Mouse (Mus musculus): Measurements from ENCODE around the gene Olfr433.
"Not testable (repeated sequence)": the region's sequence is repeated elsewhere in the genome, so short reads cannot be mapped to it uniquely, and the experiment has no call there.

Olfr433 gene

DNA sequence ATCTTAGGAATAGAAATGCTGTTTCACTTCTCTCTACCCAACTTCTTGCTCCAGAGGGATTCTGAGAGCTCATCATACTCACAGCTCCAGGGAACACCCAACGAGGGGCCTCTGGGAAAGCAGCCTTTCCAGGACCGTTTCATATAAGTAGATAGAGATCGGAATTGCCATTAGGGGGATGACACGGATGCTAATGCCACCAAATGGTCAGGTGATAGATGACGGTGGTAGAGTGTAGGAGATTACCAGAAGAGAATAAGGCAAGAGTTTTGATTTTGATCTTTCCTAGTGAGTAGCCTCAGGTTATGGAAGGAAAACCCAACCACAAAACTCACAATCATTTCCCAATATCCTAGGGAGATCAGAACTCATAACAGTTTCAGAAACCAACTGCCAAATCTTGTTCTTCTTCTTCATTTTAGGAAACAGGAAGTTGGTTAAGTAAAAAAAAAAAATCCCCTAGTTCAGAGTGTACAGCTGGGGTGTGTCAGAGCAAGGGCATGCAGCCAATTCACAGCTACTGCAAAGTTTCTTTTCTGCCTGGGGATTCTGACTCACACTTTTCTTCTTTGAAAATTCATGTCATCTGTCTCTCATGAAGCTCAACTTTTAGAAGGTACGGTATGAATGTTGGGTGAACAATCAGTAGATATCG is at the start of gene Olfr433:
Gene Olfr433, plus strand, starts transcription at position 183 of the 655 bp plus-strand sequence.
- peak; percentile 76 for DNase-seq (ENCODE audit: low read depth, low spot score)

DNA sequence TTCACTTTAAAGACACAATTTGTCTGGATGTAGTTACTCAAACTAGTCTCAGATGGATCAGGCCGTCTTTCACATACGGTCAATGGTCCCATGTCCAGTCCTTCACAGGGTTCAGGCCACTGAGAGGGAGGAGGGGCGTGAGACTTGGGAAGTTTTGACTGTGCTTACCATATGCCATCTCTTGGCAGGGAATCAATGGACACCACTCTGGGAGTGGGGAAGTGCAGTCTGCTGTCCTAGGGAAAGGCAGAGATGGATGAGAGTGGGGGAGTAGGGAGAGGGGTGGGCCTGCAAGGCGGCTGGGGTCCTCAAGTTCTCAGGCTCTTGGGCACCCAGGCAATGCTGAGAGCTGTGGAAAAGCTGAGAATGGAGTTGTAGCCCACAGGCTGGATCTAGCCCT is 45.5 kb upstream of the Olfr433 start:
- DNase-seq (ENCODE audit: low read depth, low spot score) = no peak

DNA sequence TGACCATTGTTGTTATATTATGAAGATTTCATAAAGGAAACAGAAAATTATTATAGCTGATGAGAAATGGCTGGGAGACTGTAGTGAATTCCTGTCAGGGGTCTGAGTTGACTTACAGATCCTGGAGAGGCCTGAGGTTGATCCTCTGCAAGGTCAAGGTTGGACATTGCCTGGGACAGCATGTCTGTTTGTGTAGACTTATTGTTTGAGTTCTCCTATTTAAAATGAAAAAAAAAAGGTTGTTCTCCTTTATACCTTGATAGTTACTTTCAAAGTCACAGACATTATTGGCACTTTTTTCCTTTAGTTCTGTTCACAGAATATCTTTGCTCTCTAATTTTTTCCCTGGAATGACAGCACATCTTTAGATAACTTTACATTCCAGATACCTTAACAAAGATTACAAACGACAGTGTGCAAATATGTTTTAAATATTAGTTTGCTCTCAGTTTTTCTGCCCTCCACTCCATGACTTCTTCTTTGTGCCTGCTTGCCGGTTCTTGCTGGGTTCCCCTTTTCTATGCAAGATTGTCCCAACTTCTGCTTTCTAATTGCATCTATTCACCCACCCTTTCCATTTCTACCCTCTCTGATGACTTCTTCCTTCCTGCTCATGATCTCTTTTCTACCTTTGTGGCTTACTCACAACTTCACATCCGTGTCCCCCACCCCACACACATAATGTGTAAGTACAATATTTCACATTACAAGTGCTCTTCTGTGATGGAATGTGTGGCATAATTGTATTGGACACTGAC is 36.0 kb upstream of the Olfr433 start:
- DNase-seq (ENCODE audit: low read depth, low spot score) = not testable (repeated sequence)

DNA sequence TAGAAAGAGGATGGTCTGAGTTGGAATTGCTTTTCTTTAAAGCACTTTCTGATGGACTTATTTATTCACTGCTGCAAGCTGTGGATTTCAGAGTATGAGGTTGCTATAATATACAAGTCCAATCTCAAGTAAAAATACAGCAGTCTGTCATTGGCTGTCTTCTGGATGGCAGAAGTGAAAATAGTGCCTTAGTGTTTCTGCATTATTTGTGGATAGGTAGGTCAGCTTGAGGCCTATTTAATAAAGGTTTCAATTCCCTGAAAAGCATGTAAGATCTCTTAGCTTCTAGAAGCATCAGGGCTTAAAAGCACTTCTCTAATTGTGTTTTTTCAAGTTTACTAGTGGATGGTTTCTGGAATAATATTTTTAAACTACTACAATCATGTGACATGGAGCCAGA is 33.5 kb upstream of the Olfr433 start:
- DNase-seq (ENCODE audit: low read depth, low spot score) = not testable (repeated sequence)

DNA sequence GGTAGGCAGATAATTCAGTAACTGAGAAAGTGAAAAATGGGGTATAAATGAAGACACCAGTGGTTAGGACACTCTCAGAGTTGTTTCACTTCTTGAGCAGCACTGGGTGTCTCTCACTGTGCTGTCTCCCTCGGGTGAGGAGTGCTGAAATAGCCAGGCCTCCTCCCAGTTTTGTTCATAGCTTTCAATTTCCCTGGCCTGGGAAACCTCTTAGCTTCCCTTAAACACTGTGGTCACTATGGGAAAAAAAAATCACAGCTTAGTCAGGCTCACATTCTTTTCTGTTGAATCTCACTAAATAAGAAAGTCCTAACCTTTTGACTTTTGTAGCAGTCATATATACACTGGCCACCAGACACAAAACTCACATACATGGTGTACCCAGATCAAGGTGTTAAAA is 8.8 kb upstream of the Olfr433 start, which contains the start of gene Ifi205:
Gene Ifi205, minus strand, starts transcription at position 113 of the 400 bp plus-strand sequence.
- DNase-seq (ENCODE audit: low read depth, low spot score) = no peak

DNA sequence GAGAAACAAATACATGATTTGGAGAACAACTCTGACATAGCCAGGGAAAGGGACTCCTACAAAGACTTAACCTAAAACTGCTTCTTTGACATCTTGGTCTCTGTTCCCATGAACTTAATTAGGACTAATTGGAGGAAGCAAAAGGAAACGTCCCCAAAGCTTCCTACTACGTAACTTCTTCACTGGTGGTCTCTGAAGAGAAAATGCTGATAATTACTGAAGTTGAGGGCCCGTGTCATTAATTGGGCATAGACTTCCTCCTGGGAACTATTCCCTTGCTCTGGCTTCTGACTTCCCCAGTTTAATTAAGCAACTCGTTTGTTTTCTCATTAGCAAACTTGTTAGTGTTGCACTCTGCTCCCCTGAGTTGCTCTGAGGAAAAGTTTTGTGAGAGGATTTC is 4.7 kb upstream of the Olfr433 start:
- DNase-seq (ENCODE audit: low read depth, low spot score) = no peak

DNA sequence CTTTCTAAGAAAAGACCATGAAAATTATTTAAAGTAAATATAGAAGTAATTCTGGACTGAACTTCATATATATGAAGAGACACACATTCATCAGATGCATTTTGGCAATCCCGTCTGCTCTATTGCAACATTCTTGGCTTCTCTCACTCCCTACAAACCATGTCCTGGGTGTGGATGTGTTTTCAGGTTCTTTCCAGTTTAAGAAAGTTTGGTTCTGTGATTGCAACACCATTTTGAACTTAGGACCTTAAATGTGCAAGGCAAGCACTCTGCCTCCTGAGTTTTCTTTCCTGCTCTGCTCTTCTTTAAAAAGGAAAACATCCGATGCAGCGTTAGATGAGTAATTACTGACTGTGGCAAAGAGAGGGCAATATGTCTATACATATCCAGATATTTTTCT is 2.0 kb upstream of the Olfr433 start:
- DNase-seq (ENCODE audit: low read depth, low spot score) = no peak

DNA sequence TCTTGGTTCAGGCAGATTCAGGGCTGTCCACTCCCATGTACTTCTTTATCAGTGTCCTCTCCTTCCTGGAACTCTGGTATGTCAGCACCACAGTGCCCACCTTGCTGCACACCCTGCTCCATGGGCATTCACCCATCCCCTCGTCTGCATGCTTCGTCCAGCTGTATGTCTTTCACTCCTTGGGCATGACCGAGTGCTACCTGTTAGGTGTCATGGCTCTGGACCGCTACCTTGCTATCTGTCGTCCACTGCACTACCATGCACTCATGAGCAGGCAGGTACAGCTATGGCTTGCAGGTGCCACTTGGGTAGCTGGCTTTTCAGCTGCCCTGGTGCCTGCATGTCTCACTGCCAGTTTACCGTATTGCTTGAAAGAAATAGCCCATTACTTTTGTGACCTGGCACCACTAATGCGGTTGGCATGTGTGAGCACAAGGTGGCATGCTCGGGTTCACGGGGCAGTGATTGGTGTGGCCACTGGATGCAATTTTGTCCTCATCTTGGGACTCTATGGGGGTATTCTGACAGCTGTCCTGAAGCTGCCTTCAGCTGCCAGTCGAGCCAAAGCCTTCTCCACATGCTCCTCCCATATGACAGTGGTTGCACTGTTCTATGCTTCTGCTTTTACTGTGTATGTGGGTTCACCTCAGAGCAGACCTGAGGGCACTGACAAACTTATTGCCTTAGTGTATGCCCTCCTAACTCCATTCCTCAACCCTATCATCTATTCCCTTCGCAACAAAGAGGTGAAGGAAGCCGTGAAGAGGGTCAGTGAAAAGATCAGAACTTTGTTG is 1.8 kb downstream of the Olfr433 start:
- not testable (repeated sequence) for DNase-seq (ENCODE audit: low read depth, low spot score)

DNA sequence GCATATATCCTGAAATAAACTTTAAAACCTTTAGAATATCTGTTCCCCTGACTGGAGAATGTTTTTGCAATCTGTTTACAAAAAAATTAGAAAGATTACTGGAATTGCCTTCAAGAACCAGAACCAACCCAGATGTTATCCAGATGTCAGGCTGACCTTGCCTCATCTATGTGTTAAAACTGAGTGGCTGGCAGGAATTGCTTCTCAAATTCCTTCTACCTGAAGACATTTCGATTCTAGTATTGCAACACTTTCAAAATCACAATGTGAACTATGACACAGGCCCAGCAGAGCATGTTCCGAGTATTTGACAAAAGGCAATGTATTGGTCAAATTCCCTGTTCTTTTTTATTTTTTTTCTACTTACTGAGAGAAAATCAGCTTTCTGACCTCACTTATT is 3.9 kb downstream of the Olfr433 start:
- no peak for DNase-seq (ENCODE audit: low read depth, low spot score)

DNA sequence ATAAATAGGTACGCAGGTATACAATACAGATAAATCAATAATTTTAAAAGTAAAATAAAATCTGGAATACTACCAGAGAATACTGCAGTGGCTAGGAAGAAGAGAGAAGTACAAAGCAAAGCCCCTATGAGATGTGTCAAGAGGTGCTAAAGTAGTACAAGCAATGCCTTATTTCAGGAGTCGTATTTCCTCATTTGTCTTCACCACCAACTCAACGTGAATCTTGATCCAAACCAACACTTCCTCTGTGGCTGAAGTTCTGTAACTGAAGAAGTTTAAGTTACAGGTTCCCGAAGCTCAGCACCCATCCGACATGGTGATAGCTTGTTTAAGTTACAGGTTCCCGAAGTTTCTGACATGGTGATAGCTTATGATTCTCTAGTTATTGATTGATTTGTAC is 7.7 kb downstream of the Olfr433 start:
- not testable (repeated sequence) for DNase-seq (ENCODE audit: low read depth, low spot score)

DNA sequence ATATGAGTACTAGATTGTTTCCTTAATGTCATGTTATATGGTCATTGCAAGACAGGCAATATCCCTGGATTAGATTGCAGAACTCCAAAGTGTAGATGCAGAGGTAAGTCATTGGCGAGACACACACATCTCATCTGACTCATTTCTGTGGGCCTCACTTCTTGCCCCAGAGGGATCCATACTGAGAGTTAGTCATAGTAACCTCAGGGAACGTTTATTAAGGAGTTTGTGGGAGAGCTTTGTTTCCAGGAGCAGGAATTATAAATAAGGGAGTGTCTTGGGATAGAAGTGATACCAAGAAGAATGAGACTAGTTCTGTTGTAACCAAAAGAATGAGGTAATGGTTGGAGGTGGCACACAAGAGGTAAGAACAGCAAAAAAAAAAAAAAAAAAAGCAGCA is 8.4 kb downstream of the Olfr433 start, which contains the start of gene Olfr432:
Gene Olfr432, plus strand, starts transcription at position 313 of the 400 bp plus-strand sequence.
- no peak for DNase-seq (ENCODE audit: low read depth, low spot score)

DNA sequence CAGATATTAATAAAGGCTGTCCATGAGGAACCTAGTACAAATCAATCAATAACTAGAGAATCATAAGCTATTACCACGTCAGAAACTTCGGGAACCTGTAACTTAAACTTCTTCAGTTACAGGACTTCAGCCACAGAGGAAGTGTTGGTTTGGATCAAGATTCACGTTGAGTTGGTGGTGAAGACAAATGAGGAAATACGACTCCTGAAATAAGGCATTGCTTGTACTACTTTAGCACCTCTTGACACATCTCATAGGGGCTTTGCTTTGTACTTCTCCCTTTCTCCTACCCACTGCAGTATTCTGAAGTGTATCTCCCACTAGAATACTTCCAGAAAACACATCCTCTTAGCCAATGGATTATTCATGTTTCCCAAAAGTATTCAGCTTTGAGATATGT is 8.9 kb downstream of the Olfr433 start:
- not testable (repeated sequence) for DNase-seq (ENCODE audit: low read depth, low spot score)

DNA sequence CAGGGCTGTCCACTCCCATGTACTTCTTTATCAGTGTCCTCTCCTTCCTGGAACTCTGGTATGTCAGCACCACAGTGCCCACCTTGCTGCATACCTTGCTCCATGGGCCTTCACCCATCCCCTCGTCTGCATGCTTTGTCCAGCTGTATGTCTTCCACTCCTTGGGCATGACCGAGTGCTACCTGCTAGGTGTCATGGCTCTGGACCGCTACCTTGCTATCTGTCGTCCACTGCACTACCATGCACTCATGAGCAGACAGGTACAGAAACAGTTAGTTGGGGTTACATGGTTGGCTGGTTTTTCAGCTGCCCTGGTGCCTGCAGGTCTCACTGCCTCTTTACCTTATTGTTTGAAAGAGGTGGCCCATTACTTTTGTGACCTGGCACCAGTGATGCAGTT is 10.0 kb downstream of the Olfr433 start:
- DNase-seq (ENCODE audit: low read depth, low spot score) = no peak

DNA sequence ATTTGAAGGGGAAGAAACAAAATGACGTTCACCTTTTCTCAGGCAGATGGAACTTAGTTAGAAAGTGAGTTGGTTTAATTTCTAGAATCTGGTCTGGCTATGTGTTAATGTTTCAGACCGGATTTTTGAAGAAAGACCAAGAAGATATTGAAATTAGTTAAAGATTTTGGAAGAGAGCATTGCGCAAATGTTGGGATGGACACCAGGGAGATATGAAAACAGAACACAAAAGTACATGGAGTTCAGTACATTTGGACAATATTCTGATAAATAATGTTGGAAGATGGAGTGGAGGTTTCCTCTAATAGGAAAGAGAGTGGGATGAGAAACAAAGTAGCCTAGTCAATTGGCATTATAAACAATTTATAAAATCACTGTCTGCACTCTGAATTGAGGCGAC is 11.0 kb downstream of the Olfr433 start:
- no peak for DNase-seq (ENCODE audit: low read depth, low spot score)

DNA sequence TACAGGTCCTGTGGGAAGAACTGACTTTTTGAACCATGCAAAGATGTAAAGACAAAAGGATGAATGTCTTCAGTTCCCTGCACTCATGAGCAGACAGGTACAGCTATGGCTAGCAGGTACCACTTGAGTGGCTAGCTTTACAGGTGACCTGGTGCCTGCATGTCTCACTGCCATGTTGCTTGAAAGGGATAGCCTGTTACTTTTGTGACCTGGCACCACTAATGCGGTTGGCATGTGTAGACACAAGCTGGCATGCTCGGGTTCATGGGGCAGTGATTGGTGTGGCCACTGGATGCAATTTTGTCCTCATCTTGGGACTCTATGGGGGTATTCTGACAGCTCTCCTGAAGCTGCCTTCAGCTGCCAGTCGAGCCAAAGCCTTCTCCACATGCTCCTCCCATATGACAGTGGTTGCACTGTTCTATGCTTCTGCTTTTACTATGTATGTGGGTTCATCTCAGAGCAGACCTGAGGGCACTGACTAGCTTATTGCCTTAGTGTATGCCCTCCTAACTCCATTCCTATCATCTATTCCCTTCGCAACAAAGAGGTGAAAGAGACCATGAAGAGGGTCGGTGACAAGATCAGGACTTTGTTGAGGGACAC is 11.5 kb downstream of the Olfr433 start:
- no peak for DNase-seq (ENCODE audit: low read depth, low spot score)

DNA sequence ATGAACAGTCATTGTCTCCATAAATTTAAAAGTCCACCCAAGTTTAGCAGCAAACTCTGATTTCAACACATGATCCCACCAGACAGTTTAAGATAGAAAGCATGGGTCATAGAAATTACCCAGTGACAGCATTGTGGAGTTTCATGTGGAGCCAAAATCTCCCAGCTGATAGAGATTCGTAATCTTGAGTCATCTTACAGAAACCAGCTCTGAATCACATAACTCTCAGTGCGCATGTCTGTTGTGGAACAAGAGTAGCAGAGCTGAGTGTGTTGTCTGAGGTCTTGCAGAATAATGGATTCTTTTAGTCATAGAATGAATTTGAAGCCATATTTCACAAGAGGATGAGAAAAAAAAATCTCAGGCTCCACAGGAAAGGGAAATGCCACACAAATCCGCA is 12.5 kb downstream of the Olfr433 start:
- no peak for DNase-seq (ENCODE audit: low read depth, low spot score)

DNA sequence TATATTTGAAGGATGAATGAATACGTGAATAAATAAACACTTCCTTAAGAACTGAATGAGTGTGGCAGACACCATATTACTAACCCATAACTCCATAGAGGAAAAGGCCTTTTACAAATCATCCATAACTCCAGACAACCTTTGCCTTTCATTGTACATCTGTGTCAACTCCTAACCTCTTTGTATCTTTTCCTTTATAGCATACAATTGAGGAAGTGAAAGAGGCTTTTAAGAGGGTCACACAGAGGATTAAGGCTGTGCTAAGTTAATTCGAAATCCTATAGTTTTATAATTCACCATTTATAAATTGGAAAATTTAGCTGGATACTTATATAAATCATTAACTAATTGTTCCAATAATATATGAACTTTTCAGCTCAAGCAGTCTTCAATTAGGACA is 14.7 kb downstream of the Olfr433 start:
- no peak for DNase-seq (ENCODE audit: low read depth, low spot score)

DNA sequence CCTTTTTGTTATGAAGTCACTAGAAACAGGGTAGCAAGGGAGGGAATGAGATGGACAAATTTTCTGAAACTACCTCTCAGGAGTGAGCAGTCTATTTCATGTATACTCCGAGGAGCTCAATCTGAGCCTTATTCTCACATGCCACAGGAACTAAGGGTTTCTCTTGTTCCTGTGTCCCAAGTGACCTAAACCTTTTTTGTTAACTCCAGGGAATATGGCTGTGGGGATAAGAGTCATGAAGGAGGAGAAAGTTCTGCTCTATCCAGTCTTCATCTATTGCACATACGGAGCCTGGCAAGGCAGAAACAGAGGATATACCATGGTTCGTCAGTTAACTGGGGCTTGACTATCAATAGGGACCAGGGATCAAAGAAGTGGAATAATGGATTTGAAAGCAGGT is 25.8 kb downstream of the Olfr433 start, which contains the start of gene Olfr430:
Gene Olfr430, plus strand, starts transcription at position 301 of the 400 bp plus-strand sequence.
- DNase-seq (ENCODE audit: low read depth, low spot score) = no peak

DNA sequence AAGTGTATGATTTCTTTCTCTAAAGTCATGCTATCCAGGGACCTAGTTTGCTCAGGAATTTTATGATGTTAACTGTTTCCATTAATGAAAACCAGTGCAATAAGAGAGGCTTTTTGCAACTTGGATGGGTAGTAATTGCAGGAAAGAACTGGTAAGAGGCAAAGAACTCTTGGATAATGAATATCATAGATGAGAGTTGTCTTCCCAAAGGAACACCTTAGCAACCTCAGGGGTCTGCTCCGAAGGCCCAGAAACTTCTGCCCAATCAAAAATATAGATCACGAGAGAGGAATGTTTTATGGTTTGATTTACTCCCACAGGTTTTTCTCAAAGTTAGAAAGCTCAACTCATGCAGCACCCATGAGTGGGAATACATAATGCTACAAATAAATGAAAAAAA is 43.5 kb downstream of the Olfr433 start, which contains the start of gene Olfr429:
Gene Olfr429, plus strand, starts transcription at position 301 of the 400 bp plus-strand sequence.
- DNase-seq (ENCODE audit: low read depth, low spot score) = no peak
